Comparison of ENCODE assay signal across 34 mouse cellular contexts in genomic region chr10:13774910-13775309, GRCm38 (mm10).
"Had no signal": no experiment of that assay in that cellular context is flagged by ENCODE, and none has a peak within 500 bp of the region (broad histone marks: within the 10 kb centered on the region; RNA-seq: fewer than 3 reads in every experiment).

No protein-coding gene starts in this region.

- H3K4me2 ChIP-seq: heart, embryonic 12.5 days; heart, embryonic 13.5 days; heart, embryonic 15.5 days; hindbrain, embryonic 12.5 days; hindbrain, embryonic 13.5 days; hindbrain, embryonic 14.5 days; hindbrain, embryonic 15.5 days; intestine, embryonic 15.5 days; kidney, embryonic 15.5 days had no signal

- H3K9ac ChIP-seq: heart, embryonic 12.5 days; heart, embryonic 13.5 days; heart, embryonic 15.5 days; hindbrain, embryonic 12.5 days; hindbrain, embryonic 13.5 days; hindbrain, embryonic 14.5 days; hindbrain, embryonic 15.5 days; intestine, embryonic 15.5 days; kidney, embryonic 15.5 days had no signal

- H3K27ac ChIP-seq: heart, embryonic 13.5 days; heart, embryonic 15.5 days; hindbrain, embryonic 10.5 days; hindbrain, embryonic 12.5 days; hindbrain, embryonic 13.5 days; hindbrain, embryonic 14.5 days; hindbrain, embryonic 15.5 days; hindbrain, postnatal 0 days; intestine, embryonic 15.5 days; kidney, embryonic 15.5 days; kidney, postnatal 0 days; layer of hippocampus, adult 2 months; left cerebral cortex, adult 2 months had no signal

- H3K27me3 ChIP-seq: heart, embryonic 12.5 days; heart, embryonic 13.5 days; heart, embryonic 15.5 days; hindbrain, embryonic 12.5 days; hindbrain, embryonic 13.5 days; hindbrain, embryonic 15.5 days; intestine, embryonic 15.5 days; kidney, embryonic 15.5 days had no signal

- H3K9me3 ChIP-seq: heart, embryonic 12.5 days; heart, embryonic 13.5 days; heart, embryonic 15.5 days; hindbrain, embryonic 10.5 days; hindbrain, embryonic 12.5 days; hindbrain, embryonic 13.5 days; hindbrain, embryonic 15.5 days; intestine, embryonic 15.5 days; kidney, embryonic 15.5 days had no signal

- H3K36me3 ChIP-seq: heart, embryonic 15.5 days; hindbrain, embryonic 12.5 days; hindbrain, embryonic 15.5 days; intestine, embryonic 15.5 days; kidney, embryonic 15.5 days had no signal

- H3K4me3 ChIP-seq: heart, embryonic 12.5 days; heart, embryonic 13.5 days; heart, embryonic 15.5 days; hindbrain, embryonic 10.5 days; hindbrain, embryonic 12.5 days; hindbrain, embryonic 13.5 days; hindbrain, embryonic 15.5 days; intestine, embryonic 15.5 days; kidney, embryonic 15.5 days; layer of hippocampus, adult 2 months; left cerebral cortex, adult 2 months had no signal

- ATAC-seq: hindbrain, embryonic 16.5 days; hindbrain, postnatal 0 days; inflammation-experienced regulatory T-cells, adult 6 months; intestine, embryonic 15.5 days; intestine, embryonic 16.5 days; intestine, postnatal 0 days had no signal

- DNase-seq: heart, postnatal 10 days; heart, postnatal 14 days; heart, postnatal 36 days; heart, postnatal 4 days; kidney, adult 11 months; kidney, adult 18-20 months; kidney, adult 2 months; kidney, adult 8-10 months; kidney, adult 9 months; kidney, postnatal 10 days; kidney, postnatal 14 days; kidney, postnatal 25 days; kidney, postnatal 36 days; kidney, postnatal 4 days; layer of hippocampus, adult 9-11 months; layer of hippocampus, postnatal 36 days had no signal

- H3K4me1 ChIP-seq: hindbrain, embryonic 10.5 days; hindbrain, embryonic 12.5 days; hindbrain, embryonic 13.5 days; hindbrain, embryonic 15.5 days; intestine, embryonic 15.5 days had no signal
